Mouse (Mus musculus): ENCODE measurements around the gene Snx29. TPM values are rescaled to one million over a fixed set of nuclear protein-coding genes. Genes with fewer than 3 reads are reported as not detected.

The Snx29 gene
- polyA plus RNA-seq, 1 experiment, result 24.4 TPM

- TF ChIP-seq POLR2A (IDR thresholded peaks at IDR 0.05; ENCODE audit: borderline replicate concordance, control insufficient read depth, low read depth, low read length) (no peak), CTCF (IDR thresholded peaks at IDR 0.05; ENCODE audit: control insufficient read depth, insufficient read depth, low read length) (no peak)
- 78% methylated on average over 2 of the region's 2 CpGs for WGBS
- no peak overlapping the region for H3K27ac ChIP-seq (ENCODE audit: control insufficient read depth, insufficient read depth, low read depth, low read length, poor library complexity)
- H3K4me1 ChIP-seq (ENCODE audit: control insufficient read depth, insufficient read depth, low read length), result no peaks in the 10 kb centered on the region
- H3K4me3 ChIP-seq (replicated peaks; ENCODE audit: control insufficient read depth, low read depth, low read length), result no peak overlapping the region
Observed at GRCm38 (mm10) chr16:11476968-11477367, 154.3 kb downstream of the Snx29 start.

- Histone ChIP-seq H3K4me3 (replicated peaks; ENCODE audit: control insufficient read depth, low read depth, low read length) (no peak overlapping the region), H3K4me1 (ENCODE audit: control insufficient read depth, insufficient read depth, low read length) (no peaks in the 10 kb centered on the region), H3K27ac (ENCODE audit: control insufficient read depth, insufficient read depth, low read depth, low read length, poor library complexity) (no peak overlapping the region)
- 83% methylated on average over 5 of the region's 5 CpGs for WGBS
- TF ChIP-seq POLR2A (IDR thresholded peaks at IDR 0.05; ENCODE audit: borderline replicate concordance, control insufficient read depth, low read depth, low read length) (no peak), CTCF (IDR thresholded peaks at IDR 0.05; ENCODE audit: control insufficient read depth, insufficient read depth, low read length) (no peak)
Observed at GRCm38 (mm10) chr16:11477591-11477990, 154.9 kb downstream of the Snx29 start.

- 81% methylated on average over 4 of the region's 4 CpGs for WGBS
- no peaks in the 10 kb centered on the region for H3K4me1 ChIP-seq (ENCODE audit: control insufficient read depth, insufficient read depth, low read length)
- TF ChIP-seq CTCF (IDR thresholded peaks at IDR 0.05; ENCODE audit: control insufficient read depth, insufficient read depth, low read length) (no peak), POLR2A (IDR thresholded peaks at IDR 0.05; ENCODE audit: borderline replicate concordance, control insufficient read depth, low read depth, low read length) (no peak)
- H3K4me3 ChIP-seq (replicated peaks; ENCODE audit: control insufficient read depth, low read depth, low read length), result no peak overlapping the region
- H3K27ac ChIP-seq (ENCODE audit: control insufficient read depth, insufficient read depth, low read depth, low read length, poor library complexity), result no peak overlapping the region
Observed at GRCm38 (mm10) chr16:11479605-11480004, 156.9 kb downstream of the Snx29 start.

GRCm38 (mm10) chr16:11482189-11482588 is 159.5 kb downstream of the Snx29 start:
- Histone ChIP-seq H3K4me3 (replicated peaks; ENCODE audit: control insufficient read depth, low read depth, low read length) (no peak overlapping the region), H3K4me1 (ENCODE audit: control insufficient read depth, insufficient read depth, low read length) (no peaks in the 10 kb centered on the region), H3K27ac (ENCODE audit: control insufficient read depth, insufficient read depth, low read depth, low read length, poor library complexity) (no peak overlapping the region)
- TF ChIP-seq POLR2A (IDR thresholded peaks at IDR 0.05; ENCODE audit: borderline replicate concordance, control insufficient read depth, low read depth, low read length), result no peak
- no peak for TF ChIP-seq CTCF (IDR thresholded peaks at IDR 0.05; ENCODE audit: control insufficient read depth, insufficient read depth, low read length)
- WGBS, result 82% methylated on average over 2 of the region's 2 CpGs

GRCm38 (mm10) chr16:11494895-11495294 is 172.2 kb downstream of the Snx29 start:
- no peak overlapping the region for H3K27ac ChIP-seq (ENCODE audit: control insufficient read depth, insufficient read depth, low read depth, low read length, poor library complexity)
- TF ChIP-seq CTCF (IDR thresholded peaks at IDR 0.05; ENCODE audit: control insufficient read depth, insufficient read depth, low read length) (no peak), POLR2A (IDR thresholded peaks at IDR 0.05; ENCODE audit: borderline replicate concordance, control insufficient read depth, low read depth, low read length) (no peak)
- H3K4me1 ChIP-seq (ENCODE audit: control insufficient read depth, insufficient read depth, low read length), result peaks cover 4% of the 10 kb centered on the region
- no peak overlapping the region for H3K4me3 ChIP-seq (replicated peaks; ENCODE audit: control insufficient read depth, low read depth, low read length)
- 56% methylated on average over 7 of the region's 7 CpGs for WGBS

GRCm38 (mm10) chr16:11495923-11496616 is 173.4 kb downstream of the Snx29 start:
- TF ChIP-seq CTCF (IDR thresholded peaks at IDR 0.05; ENCODE audit: control insufficient read depth, insufficient read depth, low read length), result no peak
- TF ChIP-seq POLR2A (IDR thresholded peaks at IDR 0.05; ENCODE audit: borderline replicate concordance, control insufficient read depth, low read depth, low read length), result no peak
- WGBS, result 40% methylated on average over 10 of the region's 10 CpGs
- H3K4me1 ChIP-seq (ENCODE audit: control insufficient read depth, insufficient read depth, low read length), result peaks cover 6% of the 10 kb centered on the region
- H3K4me3 ChIP-seq (replicated peaks; ENCODE audit: control insufficient read depth, low read depth, low read length), result no peak overlapping the region
- no peak overlapping the region for H3K27ac ChIP-seq (ENCODE audit: control insufficient read depth, insufficient read depth, low read depth, low read length, poor library complexity)

GRCm38 (mm10) chr16:11496721-11497120 is 174.0 kb downstream of the Snx29 start:
- TF ChIP-seq POLR2A (IDR thresholded peaks at IDR 0.05; ENCODE audit: borderline replicate concordance, control insufficient read depth, low read depth, low read length) (no peak), CTCF (IDR thresholded peaks at IDR 0.05; ENCODE audit: control insufficient read depth, insufficient read depth, low read length) (no peak)
- Histone ChIP-seq H3K4me3 (replicated peaks; ENCODE audit: control insufficient read depth, low read depth, low read length) (no peak overlapping the region), H3K27ac (ENCODE audit: control insufficient read depth, insufficient read depth, low read depth, low read length, poor library complexity) (peak overlapping the region; percentile 24; the same call in 1 of the 2 replicates), H3K4me1 (ENCODE audit: control insufficient read depth, insufficient read depth, low read length) (peaks cover 6% of the 10 kb centered on the region)
- 86% methylated on average over 3 of the region's 3 CpGs for WGBS

GRCm38 (mm10) chr16:11500061-11500460 is 177.4 kb downstream of the Snx29 start:
- no peak overlapping the region for H3K27ac ChIP-seq (ENCODE audit: control insufficient read depth, insufficient read depth, low read depth, low read length, poor library complexity)

More at GRCm38 (mm10) chr16:11500061-11500460, 177.4 kb downstream of the Snx29 start:
- peaks cover 3% of the 10 kb centered on the region for H3K4me1 ChIP-seq (ENCODE audit: control insufficient read depth, insufficient read depth, low read length)
- no peak overlapping the region for H3K4me3 ChIP-seq (replicated peaks; ENCODE audit: control insufficient read depth, low read depth, low read length)
- WGBS, result 87% methylated on average over 4 of the region's 4 CpGs
- TF ChIP-seq CTCF (IDR thresholded peaks at IDR 0.05; ENCODE audit: control insufficient read depth, insufficient read depth, low read length) (no peak), POLR2A (IDR thresholded peaks at IDR 0.05; ENCODE audit: borderline replicate concordance, control insufficient read depth, low read depth, low read length) (no peak)
